Mouse (Mus musculus) layer of hippocampus, postnatal 10 days (tissue): ENCODE results near the gene Ntrk3. TPM values are rescaled to one million over a fixed set of nuclear protein-coding genes. Genes with fewer than 3 reads are reported as not detected.

Experiments used
- DNase-seq, 2 experiments: peaks; one replicate each; pipeline ENCODE4 v3.0.0; 2021; ENCODE audit warnings: low spot score in 2 of 2
- total RNA-seq, 2 experiments: library from RNA; stranded (reverse); gene quantifications; 2 replicates each; pipeline ENCODE4 v1.2.3; 2021

Ntrk3 gene
- total RNA-seq, 2 experiments from 2014 or later, result 173 to 199 TPM

GRCm38 (mm10) chr7:78248119-78248642, 489.6 kb downstream of the Ntrk3 start:
- no peak for DNase-seq

- no peak for DNase-seq
Measured at GRCm38 (mm10) chr7:78239012-78239411, 498.8 kb downstream of the Ntrk3 start.

- DNase-seq, result no peak
Measured at GRCm38 (mm10) chr7:78221668-78222067, 516.1 kb downstream of the Ntrk3 start.

- no peak for DNase-seq
Measured at GRCm38 (mm10) chr7:78220949-78221348, 516.9 kb downstream of the Ntrk3 start.

- DNase-seq, result peak; percentile 76 to 80
Measured at GRCm38 (mm10) chr7:78190931-78191653, 546.7 kb downstream of the Ntrk3 start.

- no peak for DNase-seq
Measured at GRCm38 (mm10) chr7:78185578-78185977, 552.2 kb downstream of the Ntrk3 start.

GRCm38 (mm10) chr7:78183396-78183795, 554.4 kb downstream of the Ntrk3 start:
- no peak for DNase-seq

GRCm38 (mm10) chr7:78179996-78180665, 557.7 kb downstream of the Ntrk3 start:
- no peak for DNase-seq

- no peak for DNase-seq
Measured at GRCm38 (mm10) chr7:78172267-78172955, 565.4 kb downstream of the Ntrk3 start.

- DNase-seq, result no peak
Measured at GRCm38 (mm10) chr7:78165466-78165865, 572.3 kb downstream of the Ntrk3 start.

- no peak for DNase-seq
Measured at GRCm38 (mm10) chr7:78157946-78158345, 579.9 kb downstream of the Ntrk3 start.

GRCm38 (mm10) chr7:78145251-78145650, 592.6 kb downstream of the Ntrk3 start:
- no peak for DNase-seq

- DNase-seq, result no peak
Measured at GRCm38 (mm10) chr7:78144849-78145248, 593.0 kb downstream of the Ntrk3 start.

GRCm38 (mm10) chr7:78129966-78130365, 607.8 kb downstream of the Ntrk3 start:
- DNase-seq, result no peak

Other genes starting within 250 kb of the Ntrk3 start
- gene Mrps11, start 45.1 kb upstream of the Ntrk3 start, total RNA-seq, result 10 to 100 TPM; 41.8 to 42.9 TPM
- 10 to 100 TPM; 24.0 to 27.1 TPM for gene Mrpl46, start 45.5 kb upstream of the Ntrk3 start, total RNA-seq
- 1 to 10 TPM; 6.4 to 6.9 TPM for gene Det1, start 109.3 kb upstream of the Ntrk3 start, total RNA-seq
- 10 to 100 TPM; 32.3 to 36.5 TPM for gene Aen, start 157.8 kb upstream of the Ntrk3 start, total RNA-seq
- 1 to 10 TPM in 1 of 2 experiments, under 1 TPM in 1; 0.73 to 1.2 TPM for gene Isg20, start 175.4 kb upstream of the Ntrk3 start, total RNA-seq